Mouse (Mus musculus): ENCODE measurements around the gene Coch. TPM values are rescaled to one million over a fixed set of nuclear protein-coding genes. Genes with fewer than 3 reads are reported as not detected.
"Not testable (repeated sequence)": the region's sequence is repeated elsewhere in the genome, so short reads cannot be mapped to it uniquely, and the experiment has no call there.

Gene Coch
- polyA plus RNA-seq, 1 experiment = 0.53 TPM

DNA sequence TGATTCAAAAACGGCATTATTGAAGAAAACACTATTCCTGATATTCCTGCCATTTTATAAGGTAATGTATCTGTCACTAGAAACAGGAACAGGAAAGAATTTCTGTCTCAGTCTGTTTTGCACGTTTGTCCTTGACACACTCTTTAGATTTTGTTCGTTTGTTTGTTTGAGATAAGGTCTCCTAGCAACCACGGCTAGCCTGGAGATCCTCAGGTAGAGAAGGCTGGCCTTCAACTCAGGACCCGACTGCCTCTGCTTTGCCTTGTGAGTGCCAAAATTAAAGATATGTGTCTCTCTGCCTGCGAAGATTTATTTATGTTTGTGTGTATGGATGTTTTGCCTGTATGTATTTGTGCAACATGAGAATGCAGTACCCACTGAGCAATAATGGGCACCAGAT, 48.7 kb downstream of the Coch start:
- TF ChIP-seq MYOD1 (IDR thresholded peaks at IDR 0.05; ENCODE audit: control insufficient read depth, insufficient read length, low read depth) = no peak
- TF ChIP-seq CEBPB (IDR thresholded peaks at IDR 0.05; ENCODE audit: low read depth) = no peak
- no peak for TF ChIP-seq FOSL1 (IDR thresholded peaks at IDR 0.05; ENCODE audit: insufficient read depth, low read length, poor library complexity, severe bottlenecking)
- no peak for TF ChIP-seq CTCF (IDR thresholded peaks at IDR 0.05; ENCODE audit: control insufficient read depth, insufficient read depth, insufficient read length)
- no peak for TF ChIP-seq MAX (IDR thresholded peaks at IDR 0.05)
- TF ChIP-seq MYOG (IDR thresholded peaks at IDR 0.05; ENCODE audit: control insufficient read depth, extremely low read depth, insufficient read length) = no peak
- TF ChIP-seq USF1 (IDR thresholded peaks at IDR 0.05; ENCODE audit: low read depth) = no peak
- Histone ChIP-seq H3K4me3 (ENCODE audit: insufficient read depth, poor library complexity, severe bottlenecking) (no peak overlapping the region), H3K79me3 (ENCODE audit: low read depth) (peaks cover 13% of the 10 kb centered on the region), H3K79me2 (ENCODE audit: control insufficient read depth, insufficient read depth) (peaks cover 66% of the 10 kb centered on the region), H3K27me3 (ENCODE audit: control insufficient read depth, insufficient read depth, insufficient read length) (no peaks in the 10 kb centered on the region), H3ac (ENCODE audit: control insufficient read depth, insufficient read length, low read depth) (no peak overlapping the region), H3K36me3 (ENCODE audit: control insufficient read depth, insufficient read depth) (peaks cover 48% of the 10 kb centered on the region)

GRCm38 (mm10) chr12:51649401-51649800, 56.3 kb downstream of the Coch start:
- H3K27me3 ChIP-seq (ENCODE audit: control insufficient read depth, insufficient read depth, insufficient read length); H3K4me3 ChIP-seq (ENCODE audit: insufficient read depth, poor library complexity, severe bottlenecking); H3ac ChIP-seq (ENCODE audit: control insufficient read depth, insufficient read length, low read depth): not testable (repeated sequence)
- H3K79me2 ChIP-seq (ENCODE audit: control insufficient read depth, insufficient read depth) = peaks cover 33% of the 10 kb centered on the region
- peaks cover 73% of the 10 kb centered on the region for H3K36me3 ChIP-seq (ENCODE audit: control insufficient read depth, insufficient read depth)
- H3K79me3 ChIP-seq (ENCODE audit: low read depth) = peaks cover 21% of the 10 kb centered on the region

Other genes starting within 250 kb of the Coch start
- gene G2e3, start 245.3 kb upstream of the Coch start, polyA plus RNA-seq (2012; fragmentation: generic; extraction: Trizol) = 2.9 TPM
- 12.4 TPM for gene Scfd1, start 215.8 kb upstream of the Coch start, polyA plus RNA-seq (2012; fragmentation: generic; extraction: Trizol)
- 10.8 TPM for gene Ap4s1, start 97.7 kb downstream of the Coch start, polyA plus RNA-seq (2012; fragmentation: generic; extraction: Trizol)
- gene Strn3, start 98.6 kb downstream of the Coch start, polyA plus RNA-seq (2012; fragmentation: generic; extraction: Trizol) = 20.5 TPM
- gene Hectd1, start 236.2 kb downstream of the Coch start, polyA plus RNA-seq (2012; fragmentation: generic; extraction: Trizol) = 17.4 TPM

Data from C2C12 (cell line).